Mouse (Mus musculus) neural tube, embryonic 14.5 days (tissue): ENCODE measurements around the gene Lrrc66. TPM values are rescaled to one million over a fixed set of nuclear protein-coding genes. Genes with fewer than 3 reads are reported as not detected.

ENCODE experiments used
- polyA plus RNA-seq: library from polyadenylated mRNA; unstranded; fragments of >200 nt; fragmentation: Nextera tagmentation; extraction: Ambion mirVana; gene quantifications from 2 replicates; pipeline ENCODE4 v1.2.1, GENCODE M21; 2014

Lrrc66 gene
- polyA plus RNA-seq, 1 experiment from 2014 or later, result not detected

Other genes starting within 250 kb of the Lrrc66 start
- 0.55 and 0.88 TPM in 2 replicates for gene Cwh43, start 226.5 kb downstream of the Lrrc66 start, polyA plus RNA-seq
- 60.5 and 66.5 TPM in 2 replicates for gene Dcun1d4, start 151.5 kb downstream of the Lrrc66 start, polyA plus RNA-seq
- gene Sgcb, start 15.3 kb upstream of the Lrrc66 start, polyA plus RNA-seq, result 53.8 and 57.2 TPM in 2 replicates
- gene Spata18, start 18.9 kb upstream of the Lrrc66 start, polyA plus RNA-seq, result 0.13 and 0.24 TPM in 2 replicates